Mouse (Mus musculus) myocyte (in vitro differentiated cells): ENCODE data around the gene Agap3.

Experiments
- E2F4 ChIP-seq: IDR thresholded peaks from one replicate; pipeline ENCODE4 v1.6.1; 2011; ENCODE audit warnings: mild to moderate bottlenecking, control low read depth, moderate library complexity; ENCODE audit not compliant: insufficient read depth
- MAX ChIP-seq: IDR thresholded peaks from one replicate; pipeline ENCODE4 v1.6.1; 2011; ENCODE audit warnings: low read depth, mild to moderate bottlenecking, control low read depth
- POLR2A ChIP-seq: IDR thresholded peaks from one replicate; pipeline ENCODE4 v1.6.1; 2011; ENCODE audit warnings: low read depth, mild to moderate bottlenecking, control low read depth, moderate library complexity; ENCODE audit not compliant: insufficient read length
- POLR2AphosphoS2 ChIP-seq: IDR thresholded peaks from one replicate; pipeline ENCODE4 v1.6.1; 2011; ENCODE audit warnings: low read depth, control low read depth; ENCODE audit not compliant: insufficient read length
- TCF12 ChIP-seq: IDR thresholded peaks from one replicate; pipeline ENCODE4 v1.6.1; 2011; ENCODE audit warnings: mild to moderate bottlenecking, control low read depth; ENCODE audit not compliant: poor library complexity, insufficient read depth, severe bottlenecking
- TCF3 ChIP-seq: IDR thresholded peaks from one replicate; pipeline ENCODE4 v1.6.1; 2011; ENCODE audit warnings: low read depth, control low read depth; ENCODE audit not compliant: insufficient read length
- USF1 ChIP-seq: IDR thresholded peaks from one replicate; pipeline ENCODE4 v1.6.1; 2011; ENCODE audit warnings: low read depth, mild to moderate bottlenecking, control low read depth, moderate library complexity

DNA sequence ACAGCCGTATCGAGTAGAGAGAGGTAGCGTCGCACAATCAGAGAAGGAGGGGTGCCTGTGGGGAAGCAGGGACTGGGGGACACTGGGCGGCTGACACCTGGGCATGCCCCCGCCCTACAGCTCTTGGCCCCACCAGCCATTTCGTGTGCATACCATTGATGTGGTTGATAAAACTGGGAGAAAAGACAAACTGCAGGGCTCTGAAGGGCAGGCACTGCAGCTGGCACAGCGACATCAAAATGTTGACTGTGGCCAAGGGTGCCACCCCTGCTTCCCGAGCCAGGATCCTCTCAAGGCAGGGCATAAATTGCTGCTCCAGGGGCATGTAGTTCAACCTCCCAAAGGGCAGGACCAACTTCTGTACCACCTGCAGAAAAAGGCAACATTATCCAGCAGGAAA lies 9.9 kb upstream of the Agap3 start:
- TF ChIP-seq POLR2AphosphoS2, result peak; percentile 80
- peak; percentile 16 for TF ChIP-seq POLR2A
- no peak for TF ChIP-seq TCF12
- no peak for TF ChIP-seq MAX
- TF ChIP-seq USF1, result no peak
- TF ChIP-seq E2F4, result no peak
- TF ChIP-seq TCF3, result no peak
